In genomic region chr17:27518296-27518695, GRCm38 (mm10) we compare ENCODE assay signal across 18 mouse cellular contexts. TPM values are rescaled to one million over a fixed set of nuclear protein-coding genes. Genes with fewer than 3 reads are reported as not detected.
DNase-seq lines count a peak whose midpoint lies in the region; ATAC-seq and TF ChIP-seq lines count a peak whose summit lies in the region.
"Had no signal": no experiment of that assay in that cellular context is flagged by ENCODE, and none has a peak within 500 bp of the region (broad histone marks: within the 10 kb centered on the region; RNA-seq: fewer than 3 reads in every experiment).

No protein-coding gene starts in this region.

- H3K4me3 ChIP-seq in hindbrain, embryonic 16.5 days (ENCODE audit: low read length) = no peak overlapping the region
- H3K4me3 ChIP-seq in olfactory bulb, adult 2 months (ENCODE audit: insufficient read depth, low read depth, low read length) = no peak overlapping the region
- H3K4me3 ChIP-seq: embryonic facial prominence, embryonic 13.5 days; heart, embryonic 13.5 days; limb, embryonic 13.5 days; liver, embryonic 15.5 days; megakaryocyte, embryonic 14.5 days had no signal

- H3K27ac ChIP-seq in hindbrain, embryonic 16.5 days (ENCODE audit: low read depth, low read length) = no peak overlapping the region
- no peak overlapping the region for H3K27ac ChIP-seq in olfactory bulb, adult 2 months (ENCODE audit: insufficient read depth, low read depth, low read length)
- H3K27ac ChIP-seq: embryonic facial prominence, embryonic 13.5 days; heart, embryonic 13.5 days; limb, embryonic 13.5 days; liver, embryonic 15.5 days had no signal

- peaks cover 23% of the 10 kb centered on the region; the same call in 1 of the 2 replicates for H3K27me3 ChIP-seq in hindbrain, embryonic 16.5 days (replicated peaks; ENCODE audit: control insufficient read depth, insufficient read depth, low read length)

- H3K4me2 ChIP-seq in hindbrain, embryonic 16.5 days (ENCODE audit: low read length) = no peak overlapping the region
- H3K4me2 ChIP-seq: embryonic facial prominence, embryonic 13.5 days; heart, embryonic 13.5 days; limb, embryonic 13.5 days; liver, embryonic 15.5 days had no signal

- H3K36me3 ChIP-seq in hindbrain, embryonic 16.5 days (ENCODE audit: control insufficient read depth, insufficient read depth, low read length) = no peaks in the 10 kb centered on the region
- H3K36me3 ChIP-seq: embryonic facial prominence, embryonic 13.5 days; heart, embryonic 13.5 days; limb, embryonic 13.5 days; liver, embryonic 15.5 days had no signal

- ATAC-seq in hindbrain, embryonic 16.5 days = no peak
- ATAC-seq in granulocyte monocyte progenitor cell, adult 5-6 weeks (replicated peaks; ENCODE audit: poor library complexity, severe bottlenecking) = no peak

- no peaks in the 10 kb centered on the region for H3K9me3 ChIP-seq in hindbrain, embryonic 16.5 days (ENCODE audit: control insufficient read depth, low read length)
- H3K9me3 ChIP-seq: embryonic facial prominence, embryonic 13.5 days; heart, embryonic 13.5 days; limb, embryonic 13.5 days; liver, embryonic 15.5 days; megakaryocyte, embryonic 14.5 days had no signal

- H3K4me1 ChIP-seq in hindbrain, embryonic 16.5 days (ENCODE audit: control insufficient read depth, insufficient read depth, low read depth, low read length) = peaks cover 18% of the 10 kb centered on the region
- peaks cover 42% of the 10 kb centered on the region for H3K4me1 ChIP-seq in olfactory bulb, adult 2 months (ENCODE audit: control insufficient read depth, insufficient read depth, low read length)
- H3K4me1 ChIP-seq: liver, embryonic 15.5 days had no signal

- TF ChIP-seq POLR2A in olfactory bulb, adult 2 months (IDR thresholded peaks at IDR 0.05; ENCODE audit: insufficient read depth, low read depth, low read length) = no peak

- peak overlapping the region; percentile 20; the same call in 1 of the 2 replicates for H3K9ac ChIP-seq in hindbrain, embryonic 16.5 days (ENCODE audit: low read depth, low read length)
- H3K9ac ChIP-seq: embryonic facial prominence, embryonic 13.5 days; heart, embryonic 13.5 days; limb, embryonic 13.5 days; liver, embryonic 15.5 days had no signal

- DNase-seq in embryo, embryonic 10.5 days (ENCODE audit: low spot score) = peak; percentile 33
- DNase-seq in embryo, embryonic 11 days = no peak
- peak; percentile 27 for DNase-seq in lung, postnatal 10 days
- no peak for DNase-seq in lung, postnatal 36 days
- DNase-seq in adipocyte (ENCODE audit: low spot score) = no peak
- DNase-seq: adrenal gland, postnatal 10 days; kidney, adult 11 months; kidney, postnatal 10 days had no signal

- TF ChIP-seq CTCF in olfactory bulb, adult 2 months (IDR thresholded peaks at IDR 0.05; ENCODE audit: insufficient read depth, low read depth, low read length) = peak; percentile 20; the same call in 1 of the 2 replicates

- WGBS in hindbrain, embryonic 16.5 days = 11% methylated on average over 9 of the region's 9 CpGs
- 27% methylated on average over 9 of the region's 9 CpGs for WGBS in olfactory bulb, adult 2 months

RNA-seq across cellular contexts. Expression of gene Grm4, which starts 2.9 kb away (rescaled TPM):
- 9.3 and 10.0 TPM in 2 replicates for polyA plus RNA-seq in hindbrain, embryonic 16.5 days (2015; fragmentation: Nextera tagmentation; extraction: Ambion mirVana)
- not detected in 2 replicates for polyA plus RNA-seq in olfactory bulb, adult 2 months (2012; ENCODE audit: insufficient read depth, insufficient read length, low replicate concordance, missing spikeins)
- total RNA-seq in granulocyte monocyte progenitor cell, adult 5-6 weeks (2014; fragmentation: Nextera tagmentation) = not detected in 2 replicates
- total RNA-seq in granulocyte monocyte progenitor cell, adult 5-6 weeks (2017) = not detected in 2 replicates
- total RNA-seq: hematopoietic stem cell, adult 5-6 weeks; MEL had no signal

RNA-seq across cellular contexts. Expression of gene Hmga1, which starts 38.0 kb away (rescaled TPM):
- 144 and 155 TPM in 2 replicates for polyA plus RNA-seq in hindbrain, embryonic 16.5 days (2015; fragmentation: Nextera tagmentation; extraction: Ambion mirVana)
- polyA plus RNA-seq in olfactory bulb, adult 2 months (2012; ENCODE audit: insufficient read depth, insufficient read length, low replicate concordance, missing spikeins) = not detected in 2 replicates
- 541 and 637 TPM in 2 replicates for total RNA-seq in granulocyte monocyte progenitor cell, adult 5-6 weeks (2014; fragmentation: Nextera tagmentation)
- total RNA-seq in granulocyte monocyte progenitor cell, adult 5-6 weeks (2017) = 232 and 267 TPM in 2 replicates

RNA-seq across cellular contexts. Expression of gene AI413582, which starts 47.3 kb away (rescaled TPM):
- polyA plus RNA-seq in hindbrain, embryonic 16.5 days (2015; fragmentation: Nextera tagmentation; extraction: Ambion mirVana) = 77.2 and 83.3 TPM in 2 replicates
- polyA plus RNA-seq in olfactory bulb, adult 2 months (2012; ENCODE audit: insufficient read depth, insufficient read length, low replicate concordance, missing spikeins) = not detected in 2 replicates
- total RNA-seq in granulocyte monocyte progenitor cell, adult 5-6 weeks (2014; fragmentation: Nextera tagmentation) = 59.2 and 65.2 TPM in 2 replicates
- total RNA-seq in granulocyte monocyte progenitor cell, adult 5-6 weeks (2017) = 34.8 and 42.3 TPM in 2 replicates

Comparison
In these comparisons a context has a peak if more than half of its experiments do, and no peak if none do; other contexts are left out.
1. DNase-seq: peak in embryo, embryonic 10.5 days (single experiment) and lung, postnatal 10 days (single experiment); none in embryo, embryonic 11 days (single experiment), lung, postnatal 36 days (single experiment) and adipocyte (single experiment).
2. RNA of gene AI413582, which starts 47.3 kb away (polyA plus RNA-seq): 77.2 to 83.3 TPM in hindbrain, embryonic 16.5 days; not detected in olfactory bulb, adult 2 months; every median in the first group is over 10 times any median in the second.